Mouse (Mus musculus): ENCODE results near the gene Ier2. TPM values are rescaled to one million over a fixed set of nuclear protein-coding genes. Genes with fewer than 3 reads are reported as not detected.
A peak's percentile ranks its signal among the peaks of the same experiment; 100 is the strongest.

The Ier2 gene
- polyA plus RNA-seq, 1 experiment, result 154 TPM

DNA sequence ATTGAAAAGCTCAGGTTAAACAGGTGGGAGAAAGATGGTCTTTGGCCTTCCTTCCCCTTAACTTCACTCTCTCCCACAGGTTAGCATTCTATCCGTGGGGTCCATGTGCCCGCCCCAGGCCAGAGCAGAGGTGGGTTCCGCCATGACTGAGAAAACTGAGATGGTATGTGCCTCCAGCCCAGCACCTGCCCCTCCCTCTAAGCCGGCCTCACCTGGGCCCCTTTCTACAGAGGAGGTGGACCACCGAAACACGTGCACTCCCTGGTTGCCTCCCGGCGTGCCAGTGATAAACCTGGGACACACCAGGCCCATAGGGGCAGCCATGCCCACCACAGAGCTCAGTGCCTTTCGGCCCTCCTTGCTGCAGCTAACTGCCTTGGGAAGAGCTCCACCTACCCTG lies 39.9 kb upstream of the Ier2 start:
- TF ChIP-seq GATA1 (IDR thresholded peaks at IDR 0.05; ENCODE audit: low read length), result no peak

DNA sequence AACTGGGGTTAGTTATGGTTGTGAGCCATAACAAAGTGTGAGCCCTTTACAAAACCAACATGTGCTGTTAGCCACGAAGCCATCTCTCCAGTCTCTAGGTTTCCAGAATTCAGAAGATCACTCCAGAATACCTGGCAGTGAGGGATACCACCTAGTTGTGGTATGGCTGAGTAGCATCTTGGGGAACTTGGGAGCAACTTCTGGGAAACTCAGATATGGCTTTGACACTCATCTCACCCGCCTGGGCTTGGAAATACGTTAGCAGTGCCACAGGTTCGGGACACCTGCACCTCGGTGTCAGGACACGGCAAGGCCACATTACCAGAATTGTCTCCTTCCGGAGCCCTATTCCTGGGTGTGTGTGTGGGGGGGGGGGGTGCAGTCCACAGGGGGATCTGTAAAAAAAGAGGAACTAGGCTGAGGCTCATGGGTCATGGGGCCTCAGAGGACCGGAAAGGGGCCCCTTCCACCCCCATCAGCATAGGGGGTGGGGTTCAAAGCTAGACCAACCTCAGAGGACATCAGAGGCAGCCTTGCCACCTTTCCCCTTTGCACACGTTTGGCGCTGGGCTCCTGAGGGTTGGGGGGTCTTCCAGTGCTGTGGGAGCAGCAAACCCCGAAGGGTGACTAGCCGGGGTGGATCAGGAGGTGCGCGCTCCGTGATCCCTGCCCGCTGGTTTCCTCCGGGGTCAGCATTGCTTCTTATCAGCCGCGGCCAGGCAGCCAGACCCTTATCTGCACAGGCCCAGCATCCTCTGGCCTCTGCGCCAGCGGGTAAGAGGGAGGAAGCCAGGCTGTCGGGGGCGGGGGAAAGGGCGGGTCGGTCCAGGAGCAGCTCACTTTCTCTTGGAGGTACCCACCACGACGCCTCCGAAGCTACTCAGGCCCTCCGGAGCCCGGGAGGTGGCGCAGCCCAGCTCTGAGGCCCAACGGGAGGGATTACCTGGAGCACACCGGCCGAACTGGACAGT lies 38.6 kb upstream of the Ier2 start, which contains the start of gene Lyl1:
Gene Lyl1 (plus strand): TSS at position 517 of the 971 bp plus-strand sequence.
- peak; percentile 53 for TF ChIP-seq GATA1 (IDR thresholded peaks at IDR 0.05; ENCODE audit: low read length)

GRCm38 (mm10) chr8:84700526-84700925 lies 37.9 kb upstream of the Ier2 start:
- no peak for TF ChIP-seq GATA1 (IDR thresholded peaks at IDR 0.05; ENCODE audit: low read length)

- no peak for TF ChIP-seq GATA1 (IDR thresholded peaks at IDR 0.05; ENCODE audit: low read length)
Observed at GRCm38 (mm10) chr8:84699861-84700322, 37.2 kb upstream of the Ier2 start.

DNA sequence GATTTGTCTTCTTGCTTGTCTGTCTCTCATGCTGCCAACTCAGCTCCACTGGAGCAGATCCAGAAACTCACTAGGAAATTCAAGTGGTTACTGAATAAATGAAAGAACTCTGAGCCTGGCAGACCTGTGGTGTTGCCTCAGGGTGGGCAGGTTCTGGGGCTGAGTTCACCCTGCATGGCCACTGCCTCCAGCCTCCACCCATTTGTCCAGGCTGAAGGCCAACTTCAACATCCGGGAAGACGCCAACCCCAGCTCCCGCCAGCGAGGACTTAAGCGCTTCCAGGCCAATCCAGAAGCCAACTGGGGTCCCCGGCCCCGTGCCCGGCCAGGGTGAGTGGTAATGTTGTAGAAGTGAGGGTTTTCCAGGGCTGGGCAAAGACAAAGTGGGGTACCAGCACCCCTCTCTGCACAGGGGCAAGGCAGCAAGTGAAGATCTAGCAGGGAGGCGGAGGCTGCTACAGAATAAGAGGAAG lies 36.3 kb upstream of the Ier2 start:
- no peak for TF ChIP-seq GATA1 (IDR thresholded peaks at IDR 0.05; ENCODE audit: low read length)

GRCm38 (mm10) chr8:84698288-84698687 lies 35.6 kb upstream of the Ier2 start:
- no peak for TF ChIP-seq GATA1 (IDR thresholded peaks at IDR 0.05; ENCODE audit: low read length)

GRCm38 (mm10) chr8:84697166-84698130 lies 34.8 kb upstream of the Ier2 start:
- no peak for TF ChIP-seq GATA1 (IDR thresholded peaks at IDR 0.05; ENCODE audit: low read length)

- no peak for TF ChIP-seq GATA1 (IDR thresholded peaks at IDR 0.05; ENCODE audit: low read length)
Observed at GRCm38 (mm10) chr8:84695140-84695539, 32.5 kb upstream of the Ier2 start.

DNA sequence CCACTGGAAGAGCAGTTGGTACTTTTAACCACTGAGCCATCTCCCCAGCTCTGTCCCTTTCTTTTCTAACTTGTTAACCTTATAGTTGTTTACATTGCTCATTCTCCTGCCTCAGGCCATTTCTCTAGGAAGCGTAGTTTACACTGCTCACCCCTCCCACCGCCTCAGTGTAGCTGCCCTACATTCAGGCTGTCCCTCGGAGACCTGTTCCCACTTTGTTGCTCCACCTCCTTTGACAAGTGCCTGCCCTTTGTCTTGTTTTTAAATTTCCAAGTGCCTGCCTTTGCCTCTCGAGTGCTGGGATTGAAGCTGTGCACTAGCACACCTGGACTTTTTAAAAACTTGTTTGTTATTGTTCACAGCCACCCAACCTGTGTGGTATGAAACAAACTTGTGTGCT lies 30.7 kb upstream of the Ier2 start:
- TF ChIP-seq GATA1 (IDR thresholded peaks at IDR 0.05; ENCODE audit: low read length), result no peak

- no peak for TF ChIP-seq GATA1 (IDR thresholded peaks at IDR 0.05; ENCODE audit: low read length)
Observed at GRCm38 (mm10) chr8:84689091-84689915, 26.7 kb upstream of the Ier2 start.

GRCm38 (mm10) chr8:84687705-84688100 lies 25.1 kb upstream of the Ier2 start, which contains the start of gene Nacc1:
Nacc1 (minus strand) TSS chr8:84687862.
- no peak for TF ChIP-seq GATA1 (IDR thresholded peaks at IDR 0.05; ENCODE audit: low read length)

DNA sequence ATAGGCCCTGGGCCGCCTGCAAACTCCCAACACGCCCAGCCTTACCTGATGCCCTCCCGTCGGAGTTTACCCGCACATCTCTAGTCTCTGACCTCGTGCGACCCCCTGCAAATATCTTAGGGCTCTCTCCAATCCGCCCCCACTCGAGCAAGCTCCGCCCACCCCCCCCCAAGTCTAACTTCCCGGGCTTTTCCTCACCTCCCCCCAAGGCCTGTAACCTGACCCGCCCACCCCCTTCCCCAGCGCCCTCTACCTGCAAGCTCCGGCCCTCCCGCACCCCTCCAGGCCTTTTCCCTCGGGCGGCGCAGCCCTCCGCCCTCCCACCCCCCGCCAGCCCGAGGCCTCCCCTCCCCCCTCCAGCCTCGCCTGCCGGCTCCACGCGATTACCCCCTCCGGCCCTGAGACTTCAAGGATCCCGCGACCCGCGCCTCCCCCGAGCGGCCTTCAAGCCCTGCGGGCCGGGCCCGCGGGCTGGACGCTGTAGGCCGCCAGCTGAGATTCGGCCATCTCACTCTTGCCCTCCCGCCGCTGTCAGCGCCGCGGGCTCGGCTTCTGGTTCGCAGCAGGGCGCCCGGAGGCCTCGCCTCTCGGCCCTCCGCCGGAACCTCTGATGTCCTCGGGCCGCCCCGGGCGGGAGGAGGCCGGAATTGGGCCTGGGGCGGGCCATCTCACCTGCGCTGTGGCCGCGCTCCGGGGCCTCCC lies 24.5 kb upstream of the Ier2 start:
- no peak for TF ChIP-seq GATA1 (IDR thresholded peaks at IDR 0.05; ENCODE audit: low read length)

DNA sequence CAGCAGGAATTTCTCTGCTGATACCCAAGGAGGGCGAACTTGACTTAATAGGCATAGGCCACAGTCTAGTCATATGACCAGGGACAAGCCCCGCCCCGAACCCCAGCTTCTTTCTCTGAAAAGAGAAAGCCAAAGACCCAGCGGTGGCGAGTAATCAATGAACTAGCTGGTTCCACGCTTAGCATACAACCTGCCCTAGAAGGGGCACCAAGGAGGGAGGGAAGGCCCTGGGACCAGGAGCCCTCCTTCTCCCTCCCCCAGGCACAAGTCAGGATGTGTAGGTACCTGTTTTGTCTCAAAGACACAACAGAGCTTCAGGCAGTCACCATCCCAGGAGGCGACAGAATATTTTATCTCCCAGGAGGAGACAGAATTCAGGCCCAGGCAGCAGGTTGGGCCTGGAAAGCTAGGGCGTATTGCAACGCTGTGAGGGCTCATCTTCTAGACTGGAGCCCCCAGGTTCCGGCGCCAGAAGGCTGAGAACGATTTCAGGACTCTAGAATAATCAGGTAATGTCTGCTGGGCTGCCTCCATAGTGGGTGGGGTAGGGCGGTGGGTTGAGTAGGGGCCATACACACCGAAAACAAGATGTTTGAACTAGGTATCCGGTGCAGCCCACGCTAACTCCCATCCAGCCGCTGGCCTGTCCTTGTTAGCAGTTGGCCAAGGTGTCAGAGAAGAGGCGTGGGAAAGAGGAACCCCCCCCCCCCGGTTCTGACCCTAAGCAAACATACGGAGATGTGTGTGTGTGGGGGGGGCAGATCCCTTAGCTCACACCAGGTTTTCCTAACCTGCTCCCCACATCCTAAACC lies 23.7 kb upstream of the Ier2 start, which contains the start of gene Trmt1:
Gene Trmt1 (plus strand): TSS at position 117 of the 812 bp plus-strand sequence.
- no peak for TF ChIP-seq GATA1 (IDR thresholded peaks at IDR 0.05; ENCODE audit: low read length)
